Mouse (Mus musculus) neural tube, embryonic 15.5 days (tissue): Measurements from ENCODE around the gene Cpeb1. TPM values are rescaled to one million over a fixed set of nuclear protein-coding genes. Genes with fewer than 3 reads are reported as not detected.

Experiments used
- polyA plus RNA-seq: library from polyadenylated mRNA; unstranded; fragments of >200 nt; fragmentation: Nextera tagmentation; extraction: Ambion mirVana; gene quantifications from 2 replicates; pipeline ENCODE4 v1.2.1, GENCODE M21; 2015

The Cpeb1 gene
- polyA plus RNA-seq, 1 experiment from 2014 or later, result 9.6 TPM

Other genes starting within 250 kb of the Cpeb1 start
- 2.5 TPM in 2 replicates for gene Pde8a, start 241.9 kb downstream of the Cpeb1 start, polyA plus RNA-seq
- gene Rps17, start 110.2 kb downstream of the Cpeb1 start, polyA plus RNA-seq, result 750 and 812 TPM in 2 replicates
- gene Ap3b2, start 38.5 kb upstream of the Cpeb1 start, polyA plus RNA-seq, result 118 and 147 TPM in 2 replicates
- gene BC048679, start 42.8 kb upstream of the Cpeb1 start, polyA plus RNA-seq, result not detected in 2 replicates
- 0.28 and 0.31 TPM in 2 replicates for gene Fsd2, start 111.5 kb upstream of the Cpeb1 start, polyA plus RNA-seq
- 6.6 and 8.1 TPM in 2 replicates for gene Whamm, start 115.8 kb upstream of the Cpeb1 start, polyA plus RNA-seq